In the genomic region with DNA sequence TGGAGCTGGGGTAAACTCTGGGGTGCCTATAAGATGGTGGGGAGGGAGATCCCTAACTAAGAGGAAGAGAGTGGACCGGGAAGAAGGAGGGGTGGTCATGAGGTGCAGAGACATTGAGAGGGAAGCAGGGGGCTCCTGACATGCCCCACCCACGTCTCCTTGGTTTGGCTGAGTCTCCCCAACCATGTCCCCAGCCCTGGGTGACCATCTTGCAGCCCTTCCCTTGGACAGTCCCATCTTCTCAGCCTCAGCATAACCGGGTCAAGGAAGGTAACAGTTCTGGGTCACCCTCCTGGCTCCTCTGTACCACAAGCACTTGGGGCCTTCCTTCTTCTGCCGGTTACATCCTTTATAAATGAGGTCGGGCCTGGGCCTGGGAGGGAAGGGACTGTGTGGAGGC, we compare ENCODE assay signal across 16 mouse cellular contexts. TPM values are rescaled to one million over a fixed set of nuclear protein-coding genes. Genes with fewer than 3 reads are reported as not detected.
A peak's percentile ranks its signal among the peaks of the same experiment; 100 is the strongest.
DNase-seq lines count a peak whose midpoint lies in the region; ATAC-seq lines count a peak whose summit lies in the region.
"Had no signal": no experiment of that assay in that cellular context is flagged by ENCODE, and none has a peak within 500 bp of the region (broad histone marks: within the 10 kb centered on the region; RNA-seq: fewer than 3 reads in every experiment).

No protein-coding gene starts in this region.

- no peak overlapping the region for H3K4me3 ChIP-seq in heart, embryonic 14.5 days (ENCODE audit: control insufficient read depth in 1 of 2, insufficient read depth in 1 of 2, low read depth in 1 of 2, low read length in 2 of 2)
- no peak overlapping the region for H3K4me3 ChIP-seq in heart, embryonic 12.5 days
- no peak overlapping the region for H3K4me3 ChIP-seq in lung, embryonic 16.5 days (ENCODE audit: low read length)
- H3K4me3 ChIP-seq: hindbrain, embryonic 15.5 days had no signal

- H3K36me3 ChIP-seq in heart, embryonic 14.5 days (ENCODE audit: control insufficient read depth, insufficient read depth, low read length): peaks cover 8% of the 10 kb centered on the region
- peaks cover 7% of the 10 kb centered on the region; the same call in 1 of the 2 replicates for H3K36me3 ChIP-seq in heart, embryonic 12.5 days
- H3K36me3 ChIP-seq in lung, embryonic 16.5 days (ENCODE audit: control insufficient read depth, insufficient read depth, low read length): no peaks in the 10 kb centered on the region
- H3K36me3 ChIP-seq: hindbrain, embryonic 15.5 days had no signal

- no peaks in the 10 kb centered on the region for H3K27me3 ChIP-seq in heart, embryonic 14.5 days (ENCODE audit: control insufficient read depth, insufficient read depth, low read length)
- H3K27me3 ChIP-seq in heart, embryonic 12.5 days (replicated peaks): no peaks in the 10 kb centered on the region
- H3K27me3 ChIP-seq in lung, embryonic 16.5 days (ENCODE audit: control insufficient read depth, insufficient read depth, low read depth, low read length): no peaks in the 10 kb centered on the region
- H3K27me3 ChIP-seq: hindbrain, embryonic 15.5 days had no signal

- no peaks in the 10 kb centered on the region for H3K9me3 ChIP-seq in heart, embryonic 14.5 days (ENCODE audit: control insufficient read depth, low read length)
- H3K9me3 ChIP-seq in heart, embryonic 12.5 days (replicated peaks): no peaks in the 10 kb centered on the region
- no peaks in the 10 kb centered on the region for H3K9me3 ChIP-seq in lung, embryonic 16.5 days (ENCODE audit: control insufficient read depth, low read length)
- H3K9me3 ChIP-seq: hindbrain, embryonic 15.5 days had no signal

- 68% methylated on average over 5 of the region's 5 CpGs for WGBS in heart, embryonic 14.5 days
- WGBS in heart, embryonic 12.5 days: 75% methylated on average over 5 of the region's 5 CpGs
- 69% methylated on average over 5 of the region's 5 CpGs for WGBS in lung, embryonic 16.5 days

- no peak overlapping the region for H3K9ac ChIP-seq in heart, embryonic 14.5 days (ENCODE audit: low read length)
- H3K9ac ChIP-seq in heart, embryonic 12.5 days: no peak overlapping the region
- H3K9ac ChIP-seq in lung, embryonic 16.5 days (ENCODE audit: low read length): no peak overlapping the region
- H3K9ac ChIP-seq: hindbrain, embryonic 15.5 days had no signal

- no peak overlapping the region for H3K4me2 ChIP-seq in heart, embryonic 14.5 days (ENCODE audit: low read length)
- no peak overlapping the region for H3K4me2 ChIP-seq in heart, embryonic 12.5 days
- no peak overlapping the region for H3K4me2 ChIP-seq in lung, embryonic 16.5 days (ENCODE audit: low read depth, low read length)
- H3K4me2 ChIP-seq: hindbrain, embryonic 15.5 days; liver, embryonic 11.5 days had no signal

- H3K4me1 ChIP-seq in heart, embryonic 14.5 days (ENCODE audit: control insufficient read depth in 2 of 2, insufficient read depth in 2 of 2, low read length in 2 of 2): peaks cover 5% of the 10 kb centered on the region in 2 experiments; a peak in 2 of 4 replicates
- H3K4me1 ChIP-seq in heart, embryonic 12.5 days (replicated peaks): peaks cover 21% of the 10 kb centered on the region
- peaks cover 11% of the 10 kb centered on the region for H3K4me1 ChIP-seq in lung, embryonic 16.5 days (replicated peaks; ENCODE audit: control insufficient read depth, insufficient read depth, low read length)
- H3K4me1 ChIP-seq: hindbrain, embryonic 15.5 days had no signal

- H3K27ac ChIP-seq in heart, embryonic 14.5 days (replicated peaks in 1 of 2; ENCODE audit: control insufficient read depth in 1 of 2, insufficient read depth in 1 of 2, low read depth in 2 of 2, low read length in 2 of 2): no peak overlapping the region
- no peak overlapping the region for H3K27ac ChIP-seq in heart, embryonic 12.5 days (ENCODE audit: poor library complexity, severe bottlenecking)
- H3K27ac ChIP-seq in lung, embryonic 16.5 days (ENCODE audit: low read length): peak overlapping the region; percentile 55
- H3K27ac ChIP-seq: hindbrain, embryonic 15.5 days had no signal

- no peak for DNase-seq in lung, postnatal 25 days (ENCODE audit: low spot score)
- peak; percentile 33 to 36 for DNase-seq in thymus, postnatal 10 days (ENCODE audit: low spot score in 2 of 2)
- no peak for DNase-seq in urinary bladder, adult 18-20 months (ENCODE audit: low spot score in 2 of 2)
- DNase-seq in cerebellum, adult 11 months: no peak
- DNase-seq: cerebellum, adult 11-12 months; right cerebral cortex, adult 18-20 months had no signal

- 0 out of 2 replicates have a peak, but pooled peaks have one; percentile 4 for ATAC-seq in heart, embryonic 14.5 days (ENCODE audit: insufficient number of reproducible peaks, insufficient read depth, low FRiP score, low read depth)
- no peak; the same call in none of the 2 replicates for ATAC-seq in heart, embryonic 12.5 days (ENCODE audit: insufficient number of reproducible peaks, low FRiP score)
- 0 out of 2 replicates have a peak, but pooled peaks have one; percentile 23 for ATAC-seq in lung, embryonic 16.5 days (ENCODE audit: low read depth)
- ATAC-seq in granulocyte monocyte progenitor cell, adult 5-6 weeks (replicated peaks; ENCODE audit: poor library complexity, severe bottlenecking): 0 out of 2 replicates have a peak, but pooled peaks have one; percentile 11
- ATAC-seq: forebrain, embryonic 14.5 days had no signal

RNA-seq across cellular contexts. Expression of gene Prr29, which starts 9.7 kb away (rescaled TPM):
- polyA plus RNA-seq in heart, embryonic 14.5 days (2014; fragmentation: Nextera tagmentation; extraction: Ambion mirVana): 0.35 TPM in 1 of 2 replicates, not detected in the other
- 0.28 TPM in 1 of 2 replicates, not detected in the other for polyA plus RNA-seq in heart, embryonic 12.5 days (2016; fragmentation: Nextera tagmentation; extraction: Ambion mirVana)
- polyA plus RNA-seq in lung, embryonic 16.5 days (2015; fragmentation: Nextera tagmentation; extraction: Ambion mirVana): 2.0 and 4.4 TPM in 2 replicates
- total RNA-seq in granulocyte monocyte progenitor cell, adult 5-6 weeks (2014; fragmentation: Nextera tagmentation): not detected in 2 replicates
- total RNA-seq in granulocyte monocyte progenitor cell, adult 5-6 weeks (2017): not detected in 2 replicates
- total RNA-seq: left cerebral cortex, postnatal 25 days; neutrophil, adult 5-6 weeks had no signal
- polyA plus RNA-seq: C2C12; forebrain, embryonic 14.5 days; hindbrain, embryonic 15.5 days; liver, embryonic 11.5 days had no signal

RNA-seq across cellular contexts. Expression of gene Icam2, which starts 12.9 kb away (rescaled TPM):
- 105 and 108 TPM in 2 replicates for polyA plus RNA-seq in heart, embryonic 14.5 days (2014; fragmentation: Nextera tagmentation; extraction: Ambion mirVana)
- polyA plus RNA-seq in heart, embryonic 12.5 days (2016; fragmentation: Nextera tagmentation; extraction: Ambion mirVana): 59.7 and 68.4 TPM in 2 replicates
- 108 and 126 TPM in 2 replicates for polyA plus RNA-seq in lung, embryonic 16.5 days (2015; fragmentation: Nextera tagmentation; extraction: Ambion mirVana)
- total RNA-seq in granulocyte monocyte progenitor cell, adult 5-6 weeks (2014; fragmentation: Nextera tagmentation): 58.3 and 65.0 TPM in 2 replicates
- total RNA-seq in granulocyte monocyte progenitor cell, adult 5-6 weeks (2017): 79.6 and 108 TPM in 2 replicates
- polyA plus RNA-seq: C2C12 had no signal

RNA-seq across cellular contexts. Expression of gene Scn4a, which starts 21.9 kb away (rescaled TPM):
- polyA plus RNA-seq in heart, embryonic 14.5 days (2014; fragmentation: Nextera tagmentation; extraction: Ambion mirVana): 0.07 and 0.42 TPM in 2 replicates
- polyA plus RNA-seq in heart, embryonic 12.5 days (2016; fragmentation: Nextera tagmentation; extraction: Ambion mirVana): 0.08 and 0.13 TPM in 2 replicates
- polyA plus RNA-seq in lung, embryonic 16.5 days (2015; fragmentation: Nextera tagmentation; extraction: Ambion mirVana): 0.03 and 0.06 TPM in 2 replicates
- not detected in 2 replicates for total RNA-seq in granulocyte monocyte progenitor cell, adult 5-6 weeks (2014; fragmentation: Nextera tagmentation)
- total RNA-seq in granulocyte monocyte progenitor cell, adult 5-6 weeks (2017): not detected in 2 replicates
- total RNA-seq: left cerebral cortex, postnatal 25 days had no signal
- polyA plus RNA-seq: forebrain, embryonic 14.5 days; hindbrain, embryonic 15.5 days; liver, embryonic 11.5 days had no signal

Comparison
In these comparisons a context has a peak if more than half of its experiments do, and no peak if none do; other contexts are left out.
1. DNase-seq: peak in thymus, postnatal 10 days (2 of 2); none in lung, postnatal 25 days (single experiment), urinary bladder, adult 18-20 months (0 of 2) and cerebellum, adult 11 months (single experiment).